Mouse (Mus musculus): ENCODE results near the gene Zfp422.
A peak's percentile ranks its signal among the peaks of the same experiment; 100 is the strongest.

The Zfp422 gene

DNA sequence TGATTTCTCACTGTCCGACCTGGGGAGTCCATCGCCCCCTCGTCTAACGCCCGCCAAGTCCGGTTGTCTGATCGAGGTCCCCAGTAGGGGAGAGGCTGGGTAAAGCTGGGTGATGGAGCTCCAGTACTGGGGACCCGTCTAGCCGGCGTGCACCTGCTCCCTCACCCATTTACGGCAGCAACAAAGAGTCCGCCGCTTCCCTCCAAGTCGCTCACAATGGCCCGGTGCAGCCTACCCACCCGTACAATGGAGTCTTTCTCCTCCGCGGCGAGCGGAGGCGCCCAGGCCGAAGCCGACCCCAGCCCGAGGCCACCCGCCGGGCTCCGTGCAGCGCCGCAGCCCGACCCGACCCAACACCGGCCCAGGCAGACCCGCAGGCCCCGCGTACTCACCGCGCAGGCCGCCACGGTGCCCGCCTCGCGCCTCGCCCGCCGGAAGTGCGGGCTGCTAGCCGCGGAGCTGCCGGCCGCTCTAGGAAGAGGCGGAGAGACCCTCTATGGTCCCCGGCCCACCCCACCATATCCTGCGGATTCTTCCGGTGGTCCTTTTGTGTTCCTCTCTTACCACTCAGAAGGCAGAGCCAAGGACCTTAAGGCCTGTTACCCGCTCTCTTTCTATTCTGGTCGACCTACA, at the start of gene Zfp422:
Zfp422 (minus strand) TSS at position 461 of the 633 bp plus-strand sequence.
- DNase-seq: peak; percentile 76

DNA sequence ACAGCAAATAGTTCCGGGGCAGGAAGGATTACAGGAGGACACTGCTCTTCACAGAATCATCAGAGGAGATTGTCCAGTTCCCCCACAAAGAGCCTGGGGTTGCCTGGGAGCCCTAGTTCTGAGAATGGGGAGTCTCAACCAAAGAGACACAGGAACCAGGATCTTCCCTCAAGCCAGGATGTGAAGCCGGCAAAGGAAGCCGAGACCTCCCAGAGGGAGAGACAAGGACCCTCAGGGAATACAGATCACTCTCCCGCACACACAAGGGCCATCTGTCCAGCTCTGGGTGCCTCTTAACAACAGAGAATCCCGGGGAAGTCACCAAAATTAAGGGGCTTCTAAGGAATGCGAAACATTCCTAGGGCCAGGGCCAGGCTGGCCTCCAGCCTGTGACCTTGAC, 48.5 kb upstream of the Zfp422 start:
- DNase-seq: no peak

DNA sequence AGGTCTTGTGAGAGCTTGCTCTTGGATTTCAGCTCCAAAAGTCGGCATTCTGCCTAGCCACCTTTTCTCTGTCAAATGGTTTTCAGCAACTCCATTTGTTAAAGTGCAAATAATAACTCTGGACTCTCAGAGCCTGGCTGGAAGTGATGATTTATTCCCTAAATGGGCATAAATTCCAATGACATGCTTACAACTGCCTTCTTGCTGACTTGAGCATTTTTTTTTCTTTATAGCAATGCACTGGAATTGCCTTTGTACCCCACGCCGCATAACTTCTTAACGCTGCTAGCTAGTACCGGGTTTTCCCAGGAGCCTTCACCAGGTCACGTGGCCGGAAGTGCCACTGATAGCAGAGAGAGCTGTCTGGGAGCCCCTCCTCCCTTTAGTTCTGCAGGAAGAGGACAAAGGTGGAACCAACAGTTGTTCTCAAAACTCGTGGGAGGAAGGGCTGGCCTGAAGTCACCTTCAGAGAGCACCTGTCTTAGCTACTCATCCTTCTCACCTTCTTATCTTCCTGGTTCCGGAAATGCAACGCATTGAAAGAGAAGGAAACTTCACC, 47.6 kb upstream of the Zfp422 start:
- DNase-seq: no peak

DNA sequence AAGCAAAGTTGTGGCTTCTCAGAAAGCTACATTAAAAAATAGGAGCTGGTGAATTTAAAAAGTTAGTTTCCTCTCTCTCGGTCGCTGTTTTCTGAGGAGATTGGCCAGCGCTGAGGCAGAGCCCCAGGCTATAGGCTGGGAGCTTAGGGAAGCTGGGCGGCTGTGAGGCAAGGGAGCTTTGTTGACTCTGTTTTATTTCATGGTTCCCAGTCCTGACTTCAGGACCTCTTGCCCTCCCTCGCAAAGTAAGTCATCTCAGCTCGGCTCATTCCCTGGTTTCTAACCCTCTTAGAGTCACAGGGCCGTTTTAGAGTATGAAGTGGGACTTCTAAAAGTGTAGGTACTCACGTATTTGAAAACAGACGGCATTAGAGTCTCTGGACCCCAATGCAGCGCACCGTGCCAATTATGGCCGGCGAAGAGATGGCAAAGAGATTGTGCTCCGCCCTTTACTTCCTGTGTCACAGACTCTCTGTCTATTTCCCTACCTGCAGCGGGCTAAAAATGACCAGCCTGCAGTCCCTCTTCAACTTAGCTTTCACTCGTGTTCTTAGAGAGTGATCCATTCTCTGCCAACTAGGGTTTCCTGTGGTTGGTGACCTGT, 45.6 kb upstream of the Zfp422 start:
- DNase-seq: no peak

- DNase-seq: peak; percentile 65
Measured at GRCm38 (mm10) chr6:116673471-116674282, 44.9 kb upstream of the Zfp422 start, which contains the start of gene Rassf4. Gene Rassf4, minus strand, starts transcription at chr6:116673952.

- DNase-seq: no peak
Measured at GRCm38 (mm10) chr6:116672349-116672748, 43.5 kb upstream of the Zfp422 start.

GRCm38 (mm10) chr6:116671768-116672167, 43.0 kb upstream of the Zfp422 start:
- DNase-seq: no peak

DNA sequence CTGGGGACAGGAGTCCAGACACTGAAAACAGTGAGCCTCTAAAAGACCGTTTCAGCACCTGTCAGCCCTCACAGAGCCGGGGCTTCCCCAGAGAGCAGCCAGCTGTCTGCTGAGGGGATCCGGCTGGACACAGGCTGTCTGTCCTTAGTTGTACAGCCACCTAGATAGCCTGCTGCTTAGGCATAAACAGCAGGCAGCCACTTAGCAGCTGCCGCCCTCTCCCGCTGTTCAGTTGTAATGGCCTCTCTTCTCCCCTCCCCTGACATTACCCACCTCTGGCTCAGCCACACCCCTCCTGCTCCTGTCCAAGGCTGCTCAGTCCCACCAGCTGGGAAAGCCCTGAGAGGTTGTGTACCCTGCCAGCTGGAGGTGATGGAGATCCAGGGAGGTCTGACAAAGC, 42.2 kb upstream of the Zfp422 start:
- DNase-seq: no peak

DNA sequence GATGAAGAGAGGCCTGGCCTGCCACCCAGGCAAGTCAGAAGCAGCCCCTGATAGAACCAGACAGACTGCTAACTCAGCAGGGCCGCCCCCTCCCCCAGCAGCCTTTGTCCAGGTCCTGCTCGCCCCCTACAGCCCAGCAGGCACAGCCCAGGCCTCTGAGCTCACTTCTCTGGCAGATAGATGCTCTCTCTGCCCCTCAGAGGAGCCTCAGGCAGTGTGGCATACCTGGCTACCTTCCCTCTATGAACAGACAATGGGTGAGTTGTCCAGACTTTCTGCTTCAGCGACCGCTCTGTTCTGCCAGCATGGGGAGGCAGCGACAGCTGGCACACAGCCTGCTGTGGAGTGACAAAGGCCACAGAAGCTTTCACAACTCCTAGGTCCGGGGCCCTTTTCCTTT, 41.3 kb upstream of the Zfp422 start:
- DNase-seq: no peak

DNA sequence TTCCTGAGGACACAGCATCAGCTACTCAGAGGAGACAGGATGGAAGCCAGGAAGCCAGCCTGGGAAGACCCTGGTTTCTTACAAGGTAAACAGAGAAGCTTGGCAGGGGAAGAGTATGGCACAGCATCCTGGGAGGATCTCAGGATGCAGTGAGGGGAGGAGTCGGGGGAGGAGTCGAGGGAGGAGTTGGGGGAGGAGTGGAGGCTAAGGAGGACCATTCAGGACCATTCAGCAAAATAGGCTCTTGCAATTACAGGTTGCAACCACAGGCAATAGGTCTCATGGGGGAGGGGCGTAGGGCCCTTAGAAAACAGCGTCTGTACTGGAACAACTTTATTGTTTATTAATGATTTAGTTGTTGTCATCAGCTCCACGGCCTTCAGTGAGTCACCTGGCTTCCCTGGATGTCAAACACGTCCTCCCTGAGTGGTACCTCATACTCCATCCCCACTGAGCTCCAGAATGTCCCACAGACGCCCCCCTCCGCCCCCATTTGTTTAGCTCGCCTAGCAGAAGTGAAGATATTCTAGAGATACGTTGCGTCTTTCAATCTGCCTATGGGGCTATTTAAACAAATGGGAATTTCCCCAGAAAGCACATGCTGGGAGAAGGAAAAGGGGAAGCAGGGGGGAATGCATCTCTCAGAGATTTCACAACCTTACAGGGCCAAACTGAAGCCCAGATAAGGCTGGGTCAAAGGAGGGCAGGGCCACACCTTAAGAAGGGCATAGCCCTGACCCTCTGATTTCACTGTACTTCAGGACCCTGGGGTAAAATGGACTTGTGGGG, 40.1 kb upstream of the Zfp422 start:
- no peak for DNase-seq

GRCm38 (mm10) chr6:116667382-116667781, 38.6 kb upstream of the Zfp422 start:
- no peak for DNase-seq

DNA sequence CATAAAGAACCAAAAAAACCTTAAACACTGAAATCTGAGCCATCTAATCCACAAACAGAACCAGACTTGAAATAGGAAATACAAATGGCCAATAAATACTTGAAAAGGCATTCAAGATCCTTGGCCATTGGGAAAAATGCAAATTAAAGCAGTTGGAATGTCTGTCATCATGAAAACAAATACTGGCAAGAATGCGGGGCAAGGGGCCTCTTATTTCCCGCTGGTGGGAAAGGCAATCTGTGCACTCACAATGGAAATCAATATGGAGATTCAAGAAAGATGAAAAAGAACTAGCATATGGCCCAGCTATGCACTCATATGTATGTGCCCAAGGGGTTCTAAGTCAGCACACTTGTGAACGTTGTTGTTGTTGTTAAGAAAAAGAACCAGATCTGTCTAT, 38.1 kb upstream of the Zfp422 start:
- DNase-seq: no peak

DNA sequence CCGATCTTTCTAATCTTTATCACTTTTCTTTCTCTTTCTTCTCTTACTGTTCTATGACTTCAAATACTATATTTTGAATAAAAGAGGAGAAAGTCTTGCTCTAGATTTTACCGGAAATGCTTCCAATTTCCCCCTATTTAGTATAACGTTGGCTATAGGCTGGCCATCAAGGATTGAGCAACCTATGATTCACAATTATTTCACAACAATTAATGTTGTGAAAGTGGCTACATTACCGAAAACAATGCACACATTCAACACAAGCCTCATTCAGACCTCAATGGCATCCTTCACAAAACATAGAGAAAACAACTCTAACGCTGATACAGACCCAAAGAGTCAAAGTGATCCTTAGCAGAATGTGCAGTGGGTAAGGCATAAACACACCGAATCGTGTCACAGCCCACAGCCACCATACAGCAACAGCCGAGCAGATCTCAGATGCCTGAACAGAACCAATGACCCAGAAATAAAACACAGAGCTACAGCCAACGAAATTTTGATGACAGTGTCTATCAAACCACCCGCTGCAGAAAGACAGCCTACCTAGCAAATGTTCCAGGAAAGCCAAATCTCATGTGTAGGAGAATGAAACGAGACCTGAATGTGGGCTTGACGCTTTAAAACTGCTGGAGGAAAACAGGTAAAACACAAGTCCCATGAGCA, 37.4 kb upstream of the Zfp422 start:
- DNase-seq: no peak

GRCm38 (mm10) chr6:116664830-116665229, 36.0 kb upstream of the Zfp422 start:
- DNase-seq: no peak

GRCm38 (mm10) chr6:116664031-116664430, 35.2 kb upstream of the Zfp422 start:
- no peak for DNase-seq

- DNase-seq: no peak
Measured at GRCm38 (mm10) chr6:116663364-116663763, 34.6 kb upstream of the Zfp422 start.

DNA sequence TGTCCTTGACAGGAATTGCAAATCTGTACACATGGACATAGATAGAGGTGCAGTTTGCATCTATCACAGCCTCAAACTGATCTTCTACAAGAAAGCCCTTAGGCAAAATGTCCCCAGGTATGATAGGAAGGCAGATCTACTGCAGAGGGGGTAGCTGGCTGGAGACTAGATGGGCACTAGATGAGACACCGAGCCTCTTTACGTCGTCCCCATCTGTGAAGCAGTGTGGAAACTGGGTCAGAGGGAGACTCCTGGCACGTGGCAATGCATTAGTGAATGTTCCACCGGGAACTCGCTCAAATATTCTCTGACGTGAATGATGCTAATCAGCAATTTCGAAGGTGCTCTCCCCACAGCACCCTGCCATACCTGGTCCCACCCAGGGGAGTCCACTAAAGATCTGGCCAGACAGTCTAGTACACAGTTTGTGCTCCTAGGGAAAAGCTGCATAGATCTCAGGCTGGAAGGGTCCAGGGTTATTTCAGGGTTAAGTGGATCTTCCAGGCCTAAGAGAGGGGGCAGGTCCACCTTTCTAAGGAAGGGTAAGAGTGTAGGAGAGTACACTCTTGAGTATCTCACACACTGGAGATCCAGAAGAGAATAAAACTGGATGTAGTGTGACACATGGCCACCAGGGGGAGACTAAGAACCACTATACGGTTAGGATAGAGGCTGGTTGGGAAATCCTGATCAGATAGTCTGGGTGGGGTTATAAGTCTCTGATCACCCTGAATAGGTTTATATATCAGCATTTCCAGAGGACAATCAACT, 25.1 kb upstream of the Zfp422 start:
- peak; percentile 52 for DNase-seq

DNA sequence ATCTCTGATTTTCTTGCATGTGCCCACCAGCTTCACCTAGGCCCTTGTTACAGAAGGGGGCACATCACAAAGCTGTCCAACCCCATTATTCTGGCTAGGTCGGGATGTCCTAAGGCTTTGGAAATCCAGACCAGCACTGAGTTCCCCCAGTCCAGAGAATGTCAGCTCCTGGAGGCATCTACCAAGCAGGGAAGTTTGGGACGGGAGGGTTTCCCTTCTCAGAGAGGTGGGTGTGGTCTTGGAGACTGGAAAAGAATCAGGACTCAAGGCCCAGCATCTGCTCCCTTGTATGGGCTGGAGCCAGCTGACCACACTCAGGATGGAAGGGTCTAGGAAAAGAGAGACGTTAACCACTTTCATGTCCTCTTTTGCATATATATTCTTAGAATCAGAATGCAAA, 24.4 kb upstream of the Zfp422 start:
- DNase-seq: no peak

- no peak for DNase-seq
Measured at GRCm38 (mm10) chr6:116651437-116652118, 22.8 kb upstream of the Zfp422 start.

GRCm38 (mm10) chr6:116650406-116650805, 21.6 kb upstream of the Zfp422 start, which contains the start of gene Depp1:
Gene Depp1, plus strand, starts transcription at chr6:116650609.
- DNase-seq: no peak

DNA sequence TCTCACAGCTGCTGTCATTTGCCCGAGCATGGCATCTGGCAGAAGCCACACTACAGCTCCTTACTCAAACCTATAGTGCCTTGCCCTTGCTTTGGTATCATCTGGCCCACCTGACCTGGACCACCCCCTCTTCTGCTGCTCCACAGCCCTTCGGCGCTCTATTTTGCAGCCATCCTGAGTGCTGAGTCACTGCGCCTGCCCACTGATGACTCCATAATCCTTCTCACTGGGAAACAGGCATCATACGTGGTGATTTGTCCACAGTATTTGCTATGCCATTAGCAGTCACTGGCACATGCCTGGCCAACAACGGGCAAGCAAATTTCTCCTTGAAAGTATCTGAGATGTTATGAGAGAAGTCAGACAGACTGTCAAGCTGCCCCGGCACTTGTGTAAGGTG, 21.0 kb upstream of the Zfp422 start:
- DNase-seq: no peak

Data from right cerebral cortex, postnatal 25 days (tissue).